Mouse (Mus musculus) hindbrain, embryonic 16.5 days (tissue): ENCODE measurements around the gene Hs3st3a1. TPM values are rescaled to one million over a fixed set of nuclear protein-coding genes. Genes with fewer than 3 reads are reported as not detected.

Source experiments
- ATAC-seq: fragments of 200-750 bp; cut with Nextera tagmentation; 2 replicates; pipeline ENCODE4 v1.8.0; 2017; ENCODE audit warnings: moderate TSS enrichment, moderate library complexity
- H3K27ac ChIP-seq: fragments of 300-500 bp; sonication (generic); 2 replicates; pipeline ENCODE4 v1.5.1; 2014; ENCODE audit warnings: low read depth, mild to moderate bottlenecking, control low read depth, low read length, moderate library complexity
- H3K27me3 ChIP-seq: fragments of 300-500 bp; sonication (generic); replicated peaks from 2 replicates; pipeline ENCODE4 v1.6.1; 2014; ENCODE audit warnings: low read length; ENCODE audit not compliant: control insufficient read depth, insufficient read depth
- H3K36me3 ChIP-seq: fragments of 300-500 bp; sonication (generic); 2 replicates; pipeline ENCODE4 v1.6.1; 2014; ENCODE audit warnings: mild to moderate bottlenecking, low read length, moderate library complexity, mixed read lengths; ENCODE audit not compliant: control insufficient read depth, insufficient read depth
- H3K4me1 ChIP-seq: fragments of 300-500 bp; sonication (generic); 2 replicates; pipeline ENCODE4 v1.6.1; 2014; ENCODE audit warnings: low read depth, low read length; ENCODE audit not compliant: control insufficient read depth, insufficient read depth
- H3K4me2 ChIP-seq: fragments of 300-500 bp; sonication (generic); 2 replicates; pipeline ENCODE4 v1.6.1; 2014; ENCODE audit warnings: mild to moderate bottlenecking, low read length, control low read depth, moderate library complexity
- H3K4me3 ChIP-seq: fragments of 300-500 bp; sonication (generic); 2 replicates; pipeline ENCODE4 v1.5.1; 2014; ENCODE audit warnings: mild to moderate bottlenecking, low read length, control low read depth, moderate library complexity
- H3K9ac ChIP-seq: fragments of 300-500 bp; sonication (generic); 2 replicates; pipeline ENCODE4 v1.6.1; 2014; ENCODE audit warnings: low read depth, mild to moderate bottlenecking, control low read depth, low read length, moderate library complexity
- H3K9me3 ChIP-seq: fragments of 300-500 bp; sonication (generic); 2 replicates; pipeline ENCODE4 v1.6.1; 2014; ENCODE audit warnings: mild to moderate bottlenecking, low read length, moderate library complexity; ENCODE audit not compliant: control insufficient read depth
- WGBS: fragments of 180-500 bp; shearing (Covaris S2); extraction: QIAGEN DNeasy Blood & Tissue Kit; methylation state at CpG from one replicate; pipeline ENCODE4 v1.1.7; 2014; 5-methylcytosine and 5-hydroxymethylcytosine counted together
- polyA plus RNA-seq: library from polyadenylated mRNA; unstranded; fragments of >200 nt; fragmentation: Nextera tagmentation; extraction: Ambion mirVana; gene quantifications from 2 replicates; pipeline ENCODE4 v1.2.1, GENCODE M21; 2015

Hs3st3a1 gene
- polyA plus RNA-seq, 1 experiment from 2014 or later: 0.98 TPM

- Histone ChIP-seq H3K27me3 (no peaks in the 10 kb centered on the region), H3K4me2 (no peak overlapping the region), H3K4me1 (no peaks in the 10 kb centered on the region), H3K9ac (no peak overlapping the region), H3K9me3 (no peaks in the 10 kb centered on the region), H3K36me3 (no peaks in the 10 kb centered on the region), H3K27ac (no peak overlapping the region), H3K4me3 (no peak overlapping the region)
- no peak for ATAC-seq
- WGBS: 97% methylated on average over 3 of the region's 3 CpGs
Observed at GRCm38 (mm10) chr11:64537230-64537629, 102.1 kb downstream of the Hs3st3a1 start.

DNA sequence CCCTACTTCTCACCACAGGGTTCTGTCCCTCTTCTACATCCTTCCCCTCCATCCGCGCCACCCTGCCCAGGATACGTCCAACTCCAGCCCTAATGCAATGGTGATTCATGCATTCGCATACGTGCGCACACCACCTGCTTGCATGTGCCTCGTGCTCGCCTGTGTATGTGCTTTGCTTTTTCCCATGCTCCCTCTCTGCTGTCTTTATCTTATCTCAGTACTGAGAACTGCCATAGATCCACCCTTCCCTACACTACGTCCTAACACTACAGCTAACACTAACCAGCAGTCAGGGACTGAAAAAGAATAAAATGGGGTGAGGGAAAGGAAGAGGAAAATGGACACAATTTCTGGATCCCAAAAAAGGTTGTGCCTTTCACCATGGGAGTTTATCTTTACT, 106.7 kb downstream of the Hs3st3a1 start:
- Histone ChIP-seq H3K9me3 (no peaks in the 10 kb centered on the region), H3K27me3 (no peaks in the 10 kb centered on the region), H3K36me3 (no peaks in the 10 kb centered on the region), H3K4me3 (no peak overlapping the region), H3K4me2 (no peak overlapping the region), H3K27ac (no peak overlapping the region), H3K9ac (no peak overlapping the region), H3K4me1 (no peaks in the 10 kb centered on the region)
- ATAC-seq: no peak
- WGBS: 95% methylated on average over 9 of the region's 9 CpGs

- Histone ChIP-seq H3K9me3 (no peaks in the 10 kb centered on the region), H3K4me2 (no peak overlapping the region), H3K4me3 (no peak overlapping the region), H3K4me1 (no peaks in the 10 kb centered on the region), H3K9ac (no peak overlapping the region), H3K27ac (no peak overlapping the region), H3K36me3 (no peaks in the 10 kb centered on the region), H3K27me3 (no peaks in the 10 kb centered on the region)
- 50% methylated on average over 6 of the region's 6 CpGs for WGBS
- ATAC-seq: no peak
Observed at GRCm38 (mm10) chr11:64542335-64542734, 107.2 kb downstream of the Hs3st3a1 start.

DNA sequence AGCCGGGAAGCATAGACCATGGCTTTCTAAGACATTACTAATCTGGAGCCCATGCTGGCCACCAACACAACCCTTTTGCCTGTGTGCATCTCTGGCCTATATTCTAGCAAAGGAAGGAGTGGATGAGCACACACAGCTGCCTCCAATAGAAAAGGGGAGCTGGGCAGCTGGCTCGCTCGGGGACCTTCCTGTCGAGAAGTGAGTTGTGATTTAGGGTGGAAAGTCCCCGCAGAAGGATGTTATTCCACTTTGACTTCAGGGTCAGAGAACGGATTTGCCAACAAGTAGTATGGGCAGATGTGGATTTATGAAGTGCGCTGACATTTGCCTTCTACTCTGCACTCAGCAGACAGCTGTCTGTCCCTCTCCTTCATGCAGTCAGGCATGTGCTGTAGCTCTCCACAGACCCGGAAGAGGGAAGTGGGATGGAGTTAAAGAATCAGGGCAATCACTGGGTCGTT, 108.1 kb downstream of the Hs3st3a1 start:
- H3K4me2 ChIP-seq: no peak overlapping the region

GRCm38 (mm10) chr11:64544236-64544635, 109.1 kb downstream of the Hs3st3a1 start:
- Histone ChIP-seq H3K27ac (no peak overlapping the region), H3K4me3 (no peak overlapping the region), H3K9ac (no peak overlapping the region), H3K4me1 (no peaks in the 10 kb centered on the region), H3K27me3 (no peaks in the 10 kb centered on the region), H3K36me3 (no peaks in the 10 kb centered on the region), H3K9me3 (no peaks in the 10 kb centered on the region), H3K4me2 (no peak overlapping the region)
- WGBS: 62% methylated on average over 5 of the region's 5 CpGs
- no peak for ATAC-seq

More for the DNA sequence above, 108.1 kb downstream of the Hs3st3a1 start:
- Histone ChIP-seq H3K36me3 (no peaks in the 10 kb centered on the region), H3K4me1 (no peaks in the 10 kb centered on the region), H3K27ac (no peak overlapping the region), H3K4me3 (no peak overlapping the region), H3K9ac (no peak overlapping the region), H3K9me3 (no peaks in the 10 kb centered on the region), H3K27me3 (no peaks in the 10 kb centered on the region)
- no peak for ATAC-seq
- WGBS: 74% methylated on average over 9 of the region's 9 CpGs

GRCm38 (mm10) chr11:64549380-64549779, 114.2 kb downstream of the Hs3st3a1 start:
- Histone ChIP-seq H3K4me3 (no peak overlapping the region), H3K9me3 (no peaks in the 10 kb centered on the region), H3K36me3 (no peaks in the 10 kb centered on the region), H3K9ac (no peak overlapping the region), H3K4me1 (no peaks in the 10 kb centered on the region), H3K27me3 (no peaks in the 10 kb centered on the region), H3K27ac (no peak overlapping the region), H3K4me2 (no peak overlapping the region)
- 32% methylated on average over 7 of the region's 7 CpGs for WGBS
- ATAC-seq: no peak

- Histone ChIP-seq H3K9me3 (no peaks in the 10 kb centered on the region), H3K27ac (no peak overlapping the region), H3K9ac (no peak overlapping the region), H3K4me2 (no peak overlapping the region), H3K4me3 (no peak overlapping the region), H3K4me1 (no peaks in the 10 kb centered on the region), H3K36me3 (no peaks in the 10 kb centered on the region), H3K27me3 (no peaks in the 10 kb centered on the region)
- ATAC-seq: no peak
- WGBS: 77% methylated on average over 8 of the region's 8 CpGs
Observed at GRCm38 (mm10) chr11:64549955-64550354, 114.8 kb downstream of the Hs3st3a1 start.

DNA sequence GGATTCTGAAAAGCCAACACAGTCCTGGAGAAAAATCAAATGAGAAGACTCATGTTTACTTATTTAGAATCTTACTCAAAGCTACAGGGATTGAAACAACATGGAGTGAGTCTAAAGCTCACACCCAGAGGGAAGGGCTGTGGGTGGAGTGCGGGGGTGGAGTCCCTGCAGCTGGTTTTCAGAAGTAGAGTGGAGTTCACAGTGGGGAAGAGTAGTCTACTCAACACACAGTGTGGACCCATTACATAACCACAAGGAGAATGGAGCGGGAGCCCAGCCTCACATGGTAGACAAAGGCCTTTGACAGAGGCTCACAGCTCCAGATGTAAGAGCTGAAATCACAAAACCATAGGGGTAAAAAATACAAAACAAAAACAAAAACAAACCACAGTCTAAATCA, 123.2 kb downstream of the Hs3st3a1 start:
- Histone ChIP-seq H3K4me2 (no peak overlapping the region), H3K4me1 (no peaks in the 10 kb centered on the region), H3K27me3 (no peaks in the 10 kb centered on the region), H3K36me3 (no peaks in the 10 kb centered on the region), H3K4me3 (no peak overlapping the region), H3K27ac (no peak overlapping the region), H3K9me3 (no peaks in the 10 kb centered on the region), H3K9ac (no peak overlapping the region)
- 97% methylated on average over 2 of the region's 2 CpGs for WGBS
- no peak for ATAC-seq

DNA sequence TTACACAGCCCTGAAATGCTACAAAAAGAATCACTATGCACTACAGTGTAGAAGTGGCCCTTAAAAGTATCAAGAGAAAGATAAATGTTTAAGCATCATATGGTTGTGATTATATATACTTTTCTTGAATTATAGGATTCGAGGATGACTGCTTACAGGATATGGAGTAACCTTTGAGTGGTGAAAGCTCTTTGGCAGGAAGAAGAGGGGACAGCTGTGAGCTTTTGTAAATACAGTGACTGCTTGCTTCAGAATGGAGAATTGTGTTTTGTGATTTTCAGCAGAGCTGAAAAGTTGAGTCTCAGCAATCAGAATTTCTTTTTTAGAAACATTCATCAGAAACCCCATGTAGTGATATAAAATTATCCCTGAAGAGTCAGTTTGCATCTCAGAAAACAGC, 124.3 kb downstream of the Hs3st3a1 start:
- no peak for ATAC-seq
- WGBS: 80% methylated on average over 1 of the region's 1 CpGs
- H3K27me3 ChIP-seq: no peaks in the 10 kb centered on the region
- H3K27ac ChIP-seq: no peak overlapping the region
- no peak overlapping the region for H3K9ac ChIP-seq
- H3K4me1 ChIP-seq: no peaks in the 10 kb centered on the region
- no peaks in the 10 kb centered on the region for H3K9me3 ChIP-seq
- H3K4me2 ChIP-seq: no peak overlapping the region
- H3K4me3 ChIP-seq: no peak overlapping the region
- no peaks in the 10 kb centered on the region for H3K36me3 ChIP-seq

DNA sequence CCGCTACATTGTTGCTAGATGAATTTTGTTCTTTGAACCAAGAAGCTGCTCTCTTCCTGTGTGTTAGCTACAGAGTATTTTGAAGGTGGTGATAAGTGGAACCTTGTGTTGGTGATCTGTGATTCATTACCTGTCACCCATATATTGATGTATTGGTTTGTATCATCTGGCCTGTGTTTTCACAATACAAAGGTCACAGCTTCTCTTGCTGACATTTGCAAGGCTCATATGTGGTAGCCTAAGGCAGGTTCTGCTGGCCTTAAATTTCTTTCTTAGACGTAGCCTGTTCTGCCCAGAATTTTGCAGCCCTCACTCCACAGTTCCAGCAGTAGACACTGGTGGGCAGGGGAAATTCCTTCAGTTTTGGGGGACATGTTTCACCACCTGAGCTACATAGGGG, 125.3 kb downstream of the Hs3st3a1 start:
- H3K27me3 ChIP-seq: no peaks in the 10 kb centered on the region
- no peaks in the 10 kb centered on the region for H3K36me3 ChIP-seq
- H3K27ac ChIP-seq: no peak overlapping the region
- WGBS: 96% methylated on average over 2 of the region's 2 CpGs
- ATAC-seq: no peak
- no peak overlapping the region for H3K4me3 ChIP-seq
- no peak overlapping the region for H3K4me2 ChIP-seq
- H3K9ac ChIP-seq: no peak overlapping the region
- H3K4me1 ChIP-seq: no peaks in the 10 kb centered on the region
- no peaks in the 10 kb centered on the region for H3K9me3 ChIP-seq
